Mouse (Mus musculus) heart, postnatal 36 days (tissue): Measurements from ENCODE around the gene Gm813. TPM values are rescaled to one million over a fixed set of nuclear protein-coding genes. Genes with fewer than 3 reads are reported as not detected.
"Not testable (repeated sequence)": the region's sequence is repeated elsewhere in the genome, so short reads cannot be mapped to it uniquely, and the experiment has no call there.

Source experiments
- DNase-seq, 2 experiments: peaks; one replicate each; pipeline ENCODE4 v3.0.0; 2021 to 2022
- intact Hi-C: fragments of 180-260 bp; cut with DNase I; formaldehyde crosslinking; loops from one replicate; pipeline ENCODE4 v1.15.1; 2025
- total RNA-seq, 2 experiments: library from RNA; stranded (reverse); gene quantifications; 2 replicates each; pipeline ENCODE4 v1.2.3; 2021

Gm813 gene
- not detected for total RNA-seq

DNA sequence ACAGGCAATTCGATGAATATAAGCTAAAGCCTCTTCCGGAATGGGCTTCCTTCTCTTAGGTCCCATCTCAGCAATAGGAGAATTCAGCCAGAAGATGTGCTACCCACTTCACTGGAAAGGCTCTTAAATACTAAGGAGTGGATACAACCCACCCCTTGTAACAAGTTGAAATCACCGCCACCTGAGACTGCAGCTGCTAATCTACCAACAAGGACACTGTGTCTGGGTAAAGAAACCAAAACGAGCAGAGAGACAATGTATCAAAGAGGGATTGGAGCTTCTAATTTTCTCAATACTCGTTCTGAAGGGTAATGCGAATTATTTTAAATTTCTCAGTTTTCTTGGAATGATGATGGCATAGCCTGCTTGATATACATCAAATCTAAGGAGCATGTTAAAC lies at the start of gene Gm813:
Gene Gm813, minus strand, starts transcription at position 101 of the 400 bp plus-strand sequence.
- no peak for DNase-seq
- intact Hi-C loops, result no loop called here

DNA sequence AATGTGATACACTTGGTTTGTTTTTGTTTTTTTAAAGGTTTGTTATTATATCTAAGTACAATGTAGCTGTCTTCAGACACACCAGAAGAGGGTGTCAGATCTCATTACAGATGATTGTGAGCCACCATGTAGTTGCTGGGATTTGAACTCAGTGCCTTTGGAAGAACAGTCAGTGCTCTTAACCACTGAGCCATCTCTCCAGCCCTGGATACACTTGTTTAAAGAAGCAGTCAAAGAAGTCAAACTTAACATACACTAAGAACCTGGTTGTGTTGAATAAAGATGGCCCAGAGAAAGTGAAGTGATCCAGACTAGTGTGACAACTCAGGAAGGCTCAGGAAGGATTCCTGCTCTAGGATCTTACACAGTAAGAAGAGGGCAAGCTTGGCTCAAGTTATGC lies 48.4 kb upstream of the Gm813 start:
- intact Hi-C loops, result loop anchor here (5.0 to 10.0 kb wide), 2 partner anchors 213 to 1030 kb away; no protein-coding TSS in a partner anchor
- DNase-seq, result not testable (repeated sequence)

DNA sequence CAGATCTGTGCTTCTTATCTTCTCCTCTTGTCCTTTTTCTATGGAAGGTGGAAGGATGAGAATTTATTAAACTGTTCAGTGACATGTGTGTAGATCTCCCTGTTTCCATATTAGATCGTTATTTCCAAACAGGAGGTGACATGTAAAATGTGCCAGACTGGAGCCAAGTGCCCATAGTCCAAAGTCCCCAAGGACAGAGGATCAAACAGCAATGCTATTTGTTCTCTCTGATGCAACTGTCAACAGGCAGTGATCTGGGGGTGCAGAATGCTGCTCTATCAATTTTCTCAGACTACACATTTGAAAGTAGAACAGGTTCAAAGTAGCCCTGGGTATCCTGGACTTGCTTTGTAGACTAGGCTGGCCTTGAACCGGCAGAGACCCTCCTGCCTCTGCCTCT lies 47.0 kb upstream of the Gm813 start:
- intact Hi-C loops, result loop anchor here (1.0 to 10.0 kb wide), 3 partner anchors 37 to 1029 kb away; no protein-coding TSS in a partner anchor

DNA sequence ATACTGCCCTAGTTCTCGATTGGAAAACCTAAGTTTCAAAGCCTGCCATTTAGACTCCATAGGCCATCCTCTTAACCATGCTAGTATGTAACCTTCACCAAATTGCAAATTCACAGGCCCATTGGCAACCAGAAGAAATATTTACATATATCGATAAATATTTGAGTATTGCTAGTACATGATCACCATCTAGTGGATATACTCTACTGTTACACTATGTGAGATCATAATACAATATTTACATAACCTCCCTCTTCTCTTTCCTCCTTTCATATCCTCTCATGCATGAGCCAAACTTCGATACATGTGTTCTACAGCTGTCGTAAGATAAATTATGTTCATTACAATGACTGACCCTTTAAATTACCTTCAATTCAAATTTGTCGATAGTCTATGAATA lies 46.2 kb upstream of the Gm813 start:
- intact Hi-C loops, result loop anchor here (1.0 to 10.0 kb wide), 3 partner anchors 36 to 1028 kb away; no protein-coding TSS in a partner anchor
- DNase-seq, result no peak

More for the DNA sequence above, 47.0 kb upstream of the Gm813 start:
- no peak for DNase-seq

DNA sequence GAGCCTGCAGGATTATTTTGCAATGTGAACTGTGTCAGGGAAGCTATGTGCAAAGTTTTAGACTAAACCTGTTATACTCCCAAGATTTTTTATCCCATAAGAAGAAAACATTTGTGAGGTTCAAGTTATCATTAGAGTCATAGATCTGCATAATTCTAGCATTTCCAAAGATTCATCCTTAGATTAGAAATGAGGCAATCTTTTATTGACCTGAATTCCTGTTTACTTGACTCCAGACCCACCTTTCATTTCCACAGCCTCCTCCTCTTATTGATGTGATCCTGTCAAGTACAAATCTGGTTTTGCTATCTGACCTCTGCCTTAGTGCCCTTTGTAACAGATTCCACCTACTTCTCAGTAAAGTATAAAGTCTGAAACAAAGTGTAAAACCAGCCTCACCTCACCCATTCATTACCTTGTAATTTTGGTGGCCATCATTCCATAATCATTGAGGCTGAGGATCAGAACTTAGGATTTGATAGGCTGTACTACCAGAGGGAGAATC lies 45.6 kb upstream of the Gm813 start:
- DNase-seq, result no peak
- intact Hi-C loops, result loop anchor here (5.0 to 10.0 kb wide), 2 partner anchors 35 to 1028 kb away; no protein-coding TSS in a partner anchor

DNA sequence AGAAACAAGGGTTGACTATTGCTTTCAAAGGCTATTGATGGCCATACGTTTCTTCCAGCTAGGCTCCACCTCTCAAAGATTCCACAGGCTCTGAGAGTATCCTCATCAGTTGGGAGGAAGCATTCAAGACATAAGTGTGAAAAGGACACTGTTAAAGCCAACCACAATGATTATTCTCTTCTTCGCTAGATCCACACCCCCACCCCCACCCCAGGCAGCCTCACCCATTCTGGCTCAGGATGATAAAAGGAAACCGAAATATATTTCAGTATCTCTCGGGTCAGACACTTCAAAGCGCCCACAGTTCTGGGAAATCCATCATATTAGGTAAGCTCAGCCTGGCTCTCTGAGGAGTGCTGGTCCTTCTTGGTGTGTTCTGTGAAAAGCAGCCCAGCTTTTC lies 45.0 kb upstream of the Gm813 start:
- no peak for DNase-seq

DNA sequence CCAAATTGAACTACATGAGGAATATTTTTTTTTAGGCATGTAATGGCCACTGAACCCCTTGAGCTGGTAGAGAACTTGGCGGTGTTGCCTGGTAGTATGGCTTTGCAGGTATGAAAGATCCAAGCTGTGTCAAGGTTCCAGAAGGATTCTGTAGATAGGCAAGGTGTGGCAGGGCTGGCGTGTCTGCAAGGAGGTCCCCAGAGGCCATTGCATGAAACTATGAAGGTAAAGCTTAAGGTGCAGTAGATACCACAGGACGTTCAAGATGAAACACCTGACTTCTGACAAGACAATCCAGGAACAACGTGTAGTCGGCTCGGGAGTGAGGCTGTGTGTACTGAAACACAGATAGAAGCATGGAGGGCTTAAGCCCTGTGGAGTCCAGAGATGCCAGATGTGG lies 41.9 kb upstream of the Gm813 start:
- intact Hi-C loops, result no loop called here
- no peak for DNase-seq

More for the DNA sequence above, 45.0 kb upstream of the Gm813 start:
- intact Hi-C loops, result loop anchor here (5.0 to 10.0 kb wide), 2 partner anchors 35 to 1027 kb away; no protein-coding TSS in a partner anchor

DNA sequence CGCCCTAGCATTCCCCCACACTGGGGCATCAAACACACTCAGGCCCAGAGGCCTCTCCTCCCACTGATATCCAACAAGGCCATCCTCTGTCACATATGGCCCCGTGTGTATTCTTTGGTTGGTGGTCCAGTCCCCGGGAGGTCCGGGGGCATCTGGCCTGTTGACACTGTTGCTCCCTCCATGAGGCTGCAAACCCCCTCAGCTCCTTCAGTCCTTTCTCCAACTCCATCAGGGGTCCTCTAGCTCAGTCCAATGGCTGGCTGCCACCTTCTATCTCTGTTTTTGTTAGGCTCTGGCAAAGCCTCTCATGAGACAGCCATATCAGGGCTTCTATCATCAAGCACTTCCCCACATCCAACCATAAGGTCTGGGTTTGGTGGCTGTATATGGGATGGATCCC lies 39.7 kb upstream of the Gm813 start:
- no peak for DNase-seq
- intact Hi-C loops, result no loop called here

DNA sequence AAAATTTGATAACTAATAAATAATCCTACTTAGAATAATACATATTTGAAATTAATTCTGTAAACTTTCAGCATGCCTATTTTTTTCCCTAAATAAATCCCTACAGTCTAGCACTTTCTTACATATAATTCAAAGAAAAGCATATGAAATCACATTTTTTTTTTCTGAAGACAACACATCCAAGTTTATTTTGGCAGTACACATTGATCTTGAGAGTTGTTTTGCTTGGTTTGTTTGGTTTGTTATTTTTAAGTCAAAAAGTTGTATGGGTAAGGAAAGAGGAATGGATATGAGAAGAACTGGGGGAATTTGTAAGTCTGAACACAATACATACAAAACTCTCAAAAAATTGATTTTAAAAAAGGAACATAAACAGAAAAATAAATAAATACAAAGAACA lies 39.0 kb upstream of the Gm813 start:
- DNase-seq, result no peak
- intact Hi-C loops, result no loop called here

DNA sequence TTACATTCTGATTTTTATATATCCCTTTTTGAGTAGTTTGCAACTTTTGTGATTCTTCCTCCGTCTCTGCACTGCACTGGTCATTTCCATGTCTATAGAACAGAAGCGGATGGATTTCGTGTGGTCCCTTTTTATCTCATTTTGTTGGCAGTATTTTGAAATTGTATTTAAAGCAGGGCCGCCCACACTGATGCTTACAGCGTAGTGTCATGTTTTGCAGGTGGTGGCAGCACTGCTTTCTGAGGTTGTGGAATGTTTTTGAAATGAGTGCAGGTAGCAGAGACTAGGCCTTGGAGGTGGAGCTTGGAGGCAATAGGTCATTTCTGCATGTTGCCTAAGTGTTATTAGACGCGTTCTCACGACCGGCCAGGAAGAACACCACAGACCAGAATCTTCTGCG lies 33.2 kb upstream of the Gm813 start:
- intact Hi-C loops, result no loop called here
- DNase-seq, result no peak

DNA sequence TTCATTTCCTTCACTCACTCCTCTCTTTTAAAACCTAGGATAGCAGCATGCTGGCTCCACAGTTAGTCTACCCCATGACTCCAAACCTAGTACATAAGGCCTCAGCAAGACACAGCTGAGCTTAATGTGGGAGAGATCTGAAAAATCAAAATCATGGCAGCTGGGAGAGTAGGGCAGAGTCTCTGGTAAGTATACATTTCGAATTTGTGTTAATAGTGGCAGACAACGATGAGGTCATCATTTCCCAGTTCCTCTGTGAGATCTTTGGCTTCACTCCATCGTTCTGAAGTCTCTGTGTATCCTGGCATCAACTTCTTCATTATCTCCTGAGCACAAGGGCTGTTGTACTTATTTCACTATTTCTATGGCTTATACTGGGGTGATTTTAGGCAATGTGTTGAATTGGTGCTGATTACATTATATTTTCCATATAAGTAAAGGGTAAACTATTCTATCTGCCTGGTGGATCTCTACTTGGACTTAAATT lies 22.0 kb upstream of the Gm813 start, which contains the start of gene E330017A01Rik:
Gene E330017A01Rik, minus strand, starts transcription at position 51 of the 487 bp plus-strand sequence.
- no peak for DNase-seq
- intact Hi-C loops, result no loop called here

DNA sequence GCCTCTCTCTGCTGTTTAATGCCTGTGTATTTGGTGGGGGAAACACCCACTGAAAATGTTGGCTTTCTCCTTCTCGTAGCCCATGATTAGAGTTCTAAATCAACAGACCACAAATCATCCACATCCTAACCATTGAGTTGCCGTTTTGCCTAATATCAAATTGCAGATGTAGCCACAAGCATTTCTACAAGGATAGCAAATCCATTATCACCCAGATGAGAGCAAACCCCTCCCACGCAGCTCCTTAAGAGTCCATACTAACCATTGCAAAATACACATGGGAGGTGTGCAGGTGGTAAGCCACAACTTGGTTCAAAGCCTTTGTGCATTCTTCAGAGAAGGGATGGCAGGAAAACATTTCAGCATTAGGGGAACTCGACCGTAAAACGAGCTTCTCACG lies 21.2 kb upstream of the Gm813 start:
- no peak for DNase-seq
- intact Hi-C loops, result no loop called here

DNA sequence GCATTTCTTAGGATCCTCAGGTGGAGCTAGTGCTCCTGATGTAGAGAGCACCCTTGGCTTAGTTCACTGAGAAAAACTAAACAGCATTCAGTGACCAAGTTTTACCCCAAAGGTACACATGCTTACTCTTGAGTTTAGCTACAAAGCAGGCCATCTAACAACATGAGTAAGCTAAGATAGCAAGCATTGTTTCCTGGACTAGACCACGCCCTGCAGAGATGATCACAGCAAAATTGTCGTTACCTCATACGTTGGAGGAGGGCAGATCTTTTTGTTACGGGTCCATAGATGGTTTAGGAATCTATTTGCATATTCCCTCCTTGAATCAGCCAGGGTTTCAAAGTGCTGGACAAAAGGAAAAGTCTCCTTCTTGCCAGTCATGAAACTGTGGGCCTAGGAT lies 20.7 kb upstream of the Gm813 start:
- DNase-seq, result no peak

DNA sequence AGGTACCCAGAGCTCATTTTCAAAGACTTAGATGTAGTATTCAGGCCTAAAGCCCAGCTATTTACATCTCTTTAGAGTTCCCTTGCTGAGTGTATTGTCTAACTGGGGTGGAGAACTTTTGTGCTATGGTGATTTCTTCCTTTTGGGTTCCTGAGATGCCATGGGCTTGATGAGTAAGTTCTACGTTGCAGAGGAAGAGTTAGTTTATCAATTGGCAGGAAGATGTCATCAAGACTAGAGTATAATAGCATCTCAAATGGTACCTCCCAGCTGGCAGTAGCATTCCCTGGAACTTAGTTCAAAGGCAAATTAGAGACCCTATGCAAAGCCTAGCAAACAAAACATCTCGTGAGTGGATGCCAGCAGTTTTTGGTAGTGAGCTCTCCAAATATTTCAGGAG lies 19.1 kb upstream of the Gm813 start:
- no peak for DNase-seq
- intact Hi-C loops, result no loop called here

More for the DNA sequence above, 20.7 kb upstream of the Gm813 start:
- intact Hi-C loops, result no loop called here

DNA sequence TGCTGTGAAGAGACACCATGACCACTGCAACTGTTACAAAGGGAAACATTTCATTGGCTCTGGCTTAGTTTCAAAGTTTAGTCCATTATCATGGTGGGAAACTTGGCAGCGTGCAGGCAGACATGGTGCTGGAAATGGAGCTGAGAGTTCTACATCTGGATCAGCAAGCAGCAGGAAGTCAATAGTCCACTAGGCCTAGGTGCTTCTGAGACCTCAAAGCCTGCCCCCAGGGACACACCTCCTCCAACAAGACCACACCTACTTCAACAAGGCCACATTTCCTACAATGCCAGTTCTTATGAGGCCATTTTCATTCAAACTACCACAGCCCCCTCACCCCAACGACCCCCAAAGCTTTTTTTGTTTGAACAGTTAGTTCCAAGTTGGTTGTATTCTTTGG lies 13.0 kb upstream of the Gm813 start:
- DNase-seq, result no peak
- intact Hi-C loops, result loop anchor here (2.0 to 5.0 kb wide), 3 partner anchors 33 to 773 kb away; no protein-coding TSS in a partner anchor

DNA sequence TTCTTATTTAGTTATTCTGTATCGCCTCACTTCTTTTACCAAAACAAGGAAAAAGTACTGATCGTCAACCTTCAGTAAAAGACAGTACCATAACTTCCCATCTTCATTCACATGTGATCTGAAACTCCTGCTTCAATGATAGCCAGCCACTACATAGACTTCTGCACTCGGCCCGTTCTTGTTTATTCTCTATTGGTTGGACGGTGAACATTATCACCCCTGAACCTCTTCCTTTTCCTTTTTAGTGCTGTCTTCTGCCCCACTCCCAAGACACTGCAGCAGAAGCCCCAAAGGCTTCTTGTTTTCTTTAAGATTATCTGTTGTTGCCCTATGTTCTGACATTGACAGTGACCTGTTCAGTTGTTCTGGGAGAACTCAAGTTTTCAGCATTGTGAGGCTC lies 12.2 kb upstream of the Gm813 start:
- DNase-seq, result no peak
- intact Hi-C loops, result loop anchor here (2.0 to 5.0 kb wide), 3 partner anchors 33 to 773 kb away; no protein-coding TSS in a partner anchor

DNA sequence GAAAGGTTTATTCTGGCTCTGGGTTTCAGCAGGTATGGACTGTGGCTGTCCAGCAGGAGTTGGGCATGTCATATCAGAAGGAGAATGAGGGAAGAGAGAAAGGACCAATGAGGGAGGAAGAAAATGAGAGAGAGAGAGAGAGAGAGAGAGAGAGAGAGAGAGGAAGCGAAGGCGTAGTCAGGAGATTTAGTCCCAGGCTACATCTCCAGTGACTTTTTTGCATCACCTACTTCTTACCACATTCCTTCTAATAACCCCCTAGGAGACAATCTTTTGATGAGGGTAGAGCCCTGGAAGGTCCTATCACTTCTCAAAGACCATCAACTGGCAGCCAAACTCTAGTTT lies 11.5 kb upstream of the Gm813 start:
- no peak for DNase-seq
- intact Hi-C loops, result loop anchor here (2.0 to 5.0 kb wide), 3 partner anchors 34 to 774 kb away; no protein-coding TSS in a partner anchor

DNA sequence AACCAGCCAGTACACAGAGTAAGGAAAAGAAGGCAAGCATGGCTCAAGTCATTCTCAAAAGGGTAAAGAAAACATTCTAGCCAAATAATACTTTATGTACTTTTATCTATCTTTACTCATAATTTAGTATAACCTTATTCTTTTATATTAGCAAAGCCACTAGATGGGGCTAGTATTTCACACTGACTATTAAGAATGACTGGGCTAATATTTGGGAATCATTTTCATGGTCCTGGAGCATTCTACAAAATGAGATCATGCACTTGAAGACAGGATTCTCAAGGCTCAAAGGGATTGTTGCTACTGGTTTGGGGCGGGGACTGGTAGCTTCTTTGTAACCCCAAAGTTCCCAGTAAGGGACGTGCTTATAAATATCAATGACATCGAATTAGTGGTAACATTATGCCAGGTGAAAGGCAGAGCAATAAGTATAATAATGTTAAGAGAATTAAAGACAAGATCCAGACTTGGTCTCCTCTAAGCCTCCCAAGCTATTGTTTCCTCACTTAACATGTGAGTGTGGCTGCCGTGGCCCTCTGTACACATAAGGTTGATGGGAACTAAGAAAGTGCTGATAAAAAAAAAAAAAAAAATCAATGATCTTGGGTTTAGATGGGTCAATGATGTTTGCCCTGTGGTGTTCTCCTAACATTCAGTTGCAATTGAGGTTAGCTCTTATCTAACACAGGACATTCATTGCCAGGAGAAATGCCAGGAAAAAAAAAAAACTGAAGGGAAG lies 11.0 kb upstream of the Gm813 start:
- intact Hi-C loops, result loop anchor here (2.0 to 5.0 kb wide), 3 partner anchors 35 to 775 kb away; no protein-coding TSS in a partner anchor
- no peak for DNase-seq

DNA sequence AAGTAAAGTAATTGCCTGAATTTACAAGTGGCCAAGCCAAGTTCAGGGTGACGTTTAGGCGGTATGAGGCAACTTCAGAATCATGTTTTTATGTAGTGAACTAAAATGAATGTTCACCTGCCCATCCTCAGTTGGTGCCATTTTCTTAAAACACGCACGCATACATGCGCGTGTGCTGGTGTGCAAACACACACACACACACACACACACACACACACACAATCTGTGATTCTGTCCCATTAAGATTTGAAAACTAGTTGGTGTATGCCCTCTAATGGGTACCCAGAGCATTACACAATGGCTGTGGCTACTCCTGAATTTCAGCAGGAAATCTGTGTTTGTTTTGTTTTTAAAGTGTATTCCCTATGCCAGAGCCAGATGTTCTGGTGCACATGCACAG lies 7.2 kb upstream of the Gm813 start:
- intact Hi-C loops, result loop anchor here (2.0 to 5.0 kb wide), 5 partner anchors 87 to 325 kb away; partner anchors contain the start of gene St3gal6
- peak; percentile 35 to 41 for DNase-seq

DNA sequence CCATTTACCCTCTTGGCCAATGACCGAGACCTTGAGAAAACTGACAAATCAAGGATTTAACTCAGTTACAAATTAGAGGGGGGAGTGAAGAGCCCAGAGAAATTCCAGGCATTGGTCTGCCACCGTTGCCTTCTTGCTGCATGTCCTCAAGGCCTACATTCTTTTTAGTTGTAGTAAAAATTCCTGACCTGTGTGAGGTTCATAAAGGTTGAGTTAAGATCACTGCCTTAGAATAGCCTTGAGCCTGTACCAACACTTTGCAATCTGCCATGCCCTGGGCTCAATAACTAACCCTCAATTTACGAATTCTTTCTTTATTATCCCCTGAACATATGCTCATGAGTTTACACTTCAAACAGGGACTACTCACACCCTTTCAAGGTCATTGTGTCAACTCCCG lies 6.3 kb upstream of the Gm813 start:
- no peak for DNase-seq
- intact Hi-C loops, result loop anchor here (2.0 to 5.0 kb wide), 3 partner anchors 86 to 324 kb away; partner anchors contain the start of gene St3gal6

DNA sequence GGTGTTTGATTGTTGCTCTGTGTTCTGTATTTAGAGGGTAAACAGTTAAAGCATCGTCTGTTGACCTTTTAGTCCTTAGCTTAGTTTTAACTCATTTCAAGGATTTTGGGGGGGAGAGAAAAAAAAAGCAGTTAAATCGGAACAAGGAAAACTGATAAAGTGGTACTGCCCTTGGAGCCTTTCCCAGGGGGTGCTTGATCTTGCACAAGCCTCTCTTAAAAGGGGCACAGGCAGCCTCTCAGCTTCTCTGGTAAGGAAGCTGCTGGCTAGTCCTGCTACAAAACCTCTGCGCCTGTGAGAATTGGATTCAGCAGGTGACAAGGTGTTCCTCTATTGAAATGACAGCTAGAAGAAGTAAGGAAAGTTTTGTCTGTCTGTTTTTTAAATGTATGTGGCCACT lies 5.6 kb upstream of the Gm813 start:
- DNase-seq, result no peak
- intact Hi-C loops, result loop anchor here (2.0 to 5.0 kb wide), 3 partner anchors 85 to 324 kb away; partner anchors contain the start of gene St3gal6
